Mouse (Mus musculus) B cell, adult 2 months (primary cell): ENCODE results near the gene Eif3d.
A peak's percentile ranks its signal among the peaks of the same experiment; 100 is the strongest.

ENCODE experiments used
- DNase-seq, 2 experiments: peaks; one replicate each; pipeline ENCODE4 v3.0.0; 2022

Gene Eif3d

GRCm38 (mm10) chr15:77916851-77917544 is 53.6 kb downstream of the Eif3d start:
- DNase-seq = peak; percentile 88 to 89

DNA sequence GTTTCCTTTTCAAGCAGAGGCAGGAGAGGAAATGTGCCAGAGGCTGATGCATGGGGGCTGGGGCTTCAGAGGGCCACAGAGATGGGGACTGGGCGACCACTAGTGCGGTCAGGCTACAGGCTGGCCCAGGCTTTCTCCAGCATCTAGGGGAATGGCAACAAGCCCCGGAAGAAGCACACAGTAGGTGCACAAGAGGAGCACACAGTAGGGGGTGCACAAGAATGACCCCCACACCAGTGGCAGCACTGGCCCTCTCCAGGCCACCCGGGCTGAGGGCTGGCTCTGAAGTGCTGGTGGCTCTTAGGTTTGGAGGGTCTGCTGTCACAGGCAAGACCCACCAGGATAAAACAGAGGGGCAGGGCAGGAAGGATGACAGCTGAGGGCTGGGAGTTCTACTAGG is 55.3 kb downstream of the Eif3d start:
- no peak for DNase-seq

DNA sequence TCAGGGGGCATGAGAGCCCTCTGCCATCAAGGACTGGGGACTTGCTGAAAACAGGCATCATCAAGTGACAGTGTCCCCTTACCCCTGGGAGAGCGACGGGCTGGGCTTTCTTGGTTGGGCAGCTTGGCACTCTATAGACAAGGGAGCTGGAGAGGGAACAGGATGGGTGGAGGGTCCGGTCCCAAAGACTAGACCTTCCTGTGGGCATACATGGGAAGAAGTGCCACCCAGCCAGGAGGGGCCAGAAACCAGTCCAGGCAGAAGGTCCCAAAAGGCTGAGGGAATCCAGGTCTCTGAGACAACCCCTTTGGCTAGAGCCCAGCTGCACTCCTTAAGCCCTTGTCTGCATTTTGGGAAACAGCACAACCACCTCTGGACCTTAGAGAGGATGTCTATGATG is 56.1 kb downstream of the Eif3d start:
- DNase-seq = no peak

- DNase-seq = no peak
These were observed 57.6 kb downstream of the Eif3d start for GRCm38 (mm10) chr15:77913054-77913453.

DNA sequence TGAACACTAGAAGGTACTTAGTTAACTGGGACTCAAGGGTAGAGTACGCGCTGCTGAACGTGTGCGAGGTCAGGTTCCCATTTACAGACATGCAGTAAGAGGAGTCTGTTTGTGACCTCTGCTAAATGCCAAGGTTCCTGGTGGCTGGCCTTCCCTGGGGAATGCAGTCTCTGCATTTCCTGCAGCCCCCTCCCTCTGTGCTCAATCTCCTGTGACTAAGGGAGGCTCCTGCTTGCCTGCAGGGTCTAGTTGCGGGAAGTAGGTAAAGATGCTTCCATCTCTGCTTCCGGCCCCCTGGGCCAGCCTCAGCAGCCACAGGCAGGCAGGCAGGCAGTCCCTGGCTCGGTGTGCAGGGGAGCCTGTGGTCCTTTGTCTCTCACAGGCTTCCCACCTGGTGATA is 58.0 kb downstream of the Eif3d start:
- DNase-seq = no peak

GRCm38 (mm10) chr15:77912048-77912447 is 58.6 kb downstream of the Eif3d start:
- no peak for DNase-seq

GRCm38 (mm10) chr15:77911065-77911464 is 59.5 kb downstream of the Eif3d start:
- DNase-seq = no peak
